Mouse (Mus musculus): ENCODE data around the gene Zdhhc25. TPM values are rescaled to one million over a fixed set of nuclear protein-coding genes. Genes with fewer than 3 reads are reported as not detected.

Gene Zdhhc25
- polyA plus RNA-seq, 1 experiment from 2014 or later = not detected

DNA sequence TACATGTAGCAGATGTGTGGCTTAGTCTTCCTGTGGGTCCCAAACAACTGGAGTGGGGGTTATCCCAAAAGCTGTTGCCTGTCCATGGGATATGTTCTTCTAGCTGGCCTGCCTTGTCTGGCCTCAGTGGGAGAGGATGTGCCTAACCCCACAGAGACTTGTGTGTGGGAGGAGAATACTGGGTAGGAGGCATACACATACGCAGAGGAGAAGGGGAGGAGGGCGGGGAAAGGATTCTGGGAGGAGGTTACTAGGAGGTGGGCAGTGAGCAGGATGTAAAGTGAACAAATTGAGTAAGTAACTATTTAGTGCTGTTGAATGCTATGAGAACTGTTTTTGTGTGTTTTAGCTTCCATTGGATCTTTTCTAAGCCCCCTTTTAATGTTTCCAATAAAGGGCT lies 23.8 kb downstream of the Zdhhc25 start:
- H3K27ac ChIP-seq (ENCODE audit: low read depth, low read length) = no peak overlapping the region
- WGBS = 91% methylated on average over 2 of the region's 2 CpGs
- no peaks in the 10 kb centered on the region for H3K36me3 ChIP-seq (ENCODE audit: control insufficient read depth, insufficient read depth, low read length)
- H3K9ac ChIP-seq (ENCODE audit: low read depth, low read length) = no peak overlapping the region
- H3K4me2 ChIP-seq = no peak overlapping the region
- H3K27me3 ChIP-seq (replicated peaks; ENCODE audit: control insufficient read depth, insufficient read depth, low read length) = no peaks in the 10 kb centered on the region
- no peaks in the 10 kb centered on the region for H3K4me1 ChIP-seq (replicated peaks; ENCODE audit: control insufficient read depth, insufficient read depth, low read length)
- no peak for DNase-seq (ENCODE audit: low spot score)
- H3K9me3 ChIP-seq (ENCODE audit: control insufficient read depth, low read length) = no peaks in the 10 kb centered on the region
- H3K4me3 ChIP-seq (ENCODE audit: low read depth, low read length) = no peak overlapping the region
- no peak for ATAC-seq (replicated peaks; ENCODE audit: low FRiP score)

GRCm38 (mm10) chr15:88624874-88625277 lies 24.8 kb downstream of the Zdhhc25 start:
- ATAC-seq (replicated peaks; ENCODE audit: low FRiP score) = no peak

GRCm38 (mm10) chr15:88625303-88626066 lies 25.4 kb downstream of the Zdhhc25 start:
- Histone ChIP-seq H3K4me3 (ENCODE audit: low read depth, low read length) (no peak overlapping the region), H3K36me3 (ENCODE audit: control insufficient read depth, insufficient read depth, low read length) (no peaks in the 10 kb centered on the region), H3K9ac (ENCODE audit: low read depth, low read length) (no peak overlapping the region), H3K27me3 (replicated peaks; ENCODE audit: control insufficient read depth, insufficient read depth, low read length) (no peaks in the 10 kb centered on the region), H3K4me2 (no peak overlapping the region), H3K4me1 (replicated peaks; ENCODE audit: control insufficient read depth, insufficient read depth, low read length) (no peaks in the 10 kb centered on the region), H3K9me3 (ENCODE audit: control insufficient read depth, low read length) (no peaks in the 10 kb centered on the region), H3K27ac (ENCODE audit: low read depth, low read length) (no peak overlapping the region)
- WGBS = 67% methylated on average over 3 of the region's 3 CpGs
- no peak for DNase-seq (ENCODE audit: low spot score)
- ATAC-seq (replicated peaks; ENCODE audit: low FRiP score) = no peak

More at GRCm38 (mm10) chr15:88624874-88625277, 24.8 kb downstream of the Zdhhc25 start:
- DNase-seq (ENCODE audit: low spot score) = no peak
- no peak overlapping the region for H3K9ac ChIP-seq (ENCODE audit: low read depth, low read length)
- no peaks in the 10 kb centered on the region for H3K27me3 ChIP-seq (replicated peaks; ENCODE audit: control insufficient read depth, insufficient read depth, low read length)
- no peaks in the 10 kb centered on the region for H3K9me3 ChIP-seq (ENCODE audit: control insufficient read depth, low read length)
- no peak overlapping the region for H3K27ac ChIP-seq (ENCODE audit: low read depth, low read length)
- no peaks in the 10 kb centered on the region for H3K36me3 ChIP-seq (ENCODE audit: control insufficient read depth, insufficient read depth, low read length)
- no peaks in the 10 kb centered on the region for H3K4me1 ChIP-seq (replicated peaks; ENCODE audit: control insufficient read depth, insufficient read depth, low read length)
- 69% methylated on average over 6 of the region's 6 CpGs for WGBS
- H3K4me2 ChIP-seq = no peak overlapping the region
- H3K4me3 ChIP-seq (ENCODE audit: low read depth, low read length) = no peak overlapping the region

DNA sequence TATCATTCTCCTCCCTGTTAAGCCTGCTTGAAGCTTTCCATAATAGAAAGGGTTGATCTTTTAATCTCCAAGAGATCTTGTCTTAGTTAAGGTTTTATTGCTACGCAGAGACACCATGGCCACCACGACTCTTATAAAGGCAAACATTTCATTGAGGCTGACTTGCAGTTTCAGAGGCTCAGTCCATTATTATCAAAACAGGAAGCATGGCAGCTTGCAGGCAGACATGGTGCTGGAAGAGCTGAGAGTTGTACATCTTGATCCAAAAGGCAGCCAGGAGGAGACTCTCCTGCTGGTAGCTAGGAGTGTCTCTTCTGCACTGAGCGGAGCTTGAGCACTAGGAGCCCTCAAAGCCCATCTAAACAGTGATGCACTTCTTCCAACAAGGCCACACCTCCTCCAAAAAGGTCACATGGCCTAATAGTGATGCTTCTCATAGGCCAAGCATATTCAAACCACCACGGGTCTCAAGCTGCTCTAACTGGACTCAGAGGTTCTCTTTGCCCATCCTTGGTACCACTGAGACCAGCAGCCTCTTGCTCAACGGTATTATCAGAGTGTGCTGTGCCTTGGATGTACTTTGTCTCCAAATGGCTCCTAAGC lies 26.9 kb downstream of the Zdhhc25 start:
- Histone ChIP-seq H3K4me3 (ENCODE audit: low read depth, low read length) (no peak overlapping the region), H3K9me3 (ENCODE audit: control insufficient read depth, low read length) (no peaks in the 10 kb centered on the region), H3K9ac (ENCODE audit: low read depth, low read length) (no peak overlapping the region), H3K36me3 (ENCODE audit: control insufficient read depth, insufficient read depth, low read length) (no peaks in the 10 kb centered on the region), H3K27me3 (replicated peaks; ENCODE audit: control insufficient read depth, insufficient read depth, low read length) (no peaks in the 10 kb centered on the region), H3K4me2 (no peak overlapping the region), H3K27ac (ENCODE audit: low read depth, low read length) (no peak overlapping the region), H3K4me1 (replicated peaks; ENCODE audit: control insufficient read depth, insufficient read depth, low read length) (no peaks in the 10 kb centered on the region)
- WGBS = 80% methylated on average over 5 of the region's 5 CpGs
- DNase-seq (ENCODE audit: low spot score) (no peak), ATAC-seq (replicated peaks; ENCODE audit: low FRiP score) (no peak)

- WGBS = 65% methylated on average over 9 of the region's 9 CpGs
- Histone ChIP-seq H3K4me1 (replicated peaks; ENCODE audit: control insufficient read depth, insufficient read depth, low read length) (no peaks in the 10 kb centered on the region), H3K27ac (ENCODE audit: low read depth, low read length) (no peak overlapping the region), H3K4me2 (no peak overlapping the region), H3K36me3 (ENCODE audit: control insufficient read depth, insufficient read depth, low read length) (no peaks in the 10 kb centered on the region), H3K9ac (ENCODE audit: low read depth, low read length) (no peak overlapping the region), H3K4me3 (ENCODE audit: low read depth, low read length) (no peak overlapping the region), H3K27me3 (replicated peaks; ENCODE audit: control insufficient read depth, insufficient read depth, low read length) (no peaks in the 10 kb centered on the region), H3K9me3 (ENCODE audit: control insufficient read depth, low read length) (no peaks in the 10 kb centered on the region)
- ATAC-seq (replicated peaks; ENCODE audit: low FRiP score) (no peak), DNase-seq (ENCODE audit: low spot score) (no peak)
These were observed 28.8 kb downstream of the Zdhhc25 start for GRCm38 (mm10) chr15:88628801-88629356.

- Histone ChIP-seq H3K4me1 (replicated peaks; ENCODE audit: control insufficient read depth, insufficient read depth, low read length) (no peaks in the 10 kb centered on the region), H3K36me3 (ENCODE audit: control insufficient read depth, insufficient read depth, low read length) (no peaks in the 10 kb centered on the region), H3K4me2 (no peak overlapping the region), H3K27me3 (replicated peaks; ENCODE audit: control insufficient read depth, insufficient read depth, low read length) (no peaks in the 10 kb centered on the region), H3K27ac (ENCODE audit: low read depth, low read length) (no peak overlapping the region), H3K9ac (ENCODE audit: low read depth, low read length) (no peak overlapping the region), H3K4me3 (ENCODE audit: low read depth, low read length) (no peak overlapping the region), H3K9me3 (ENCODE audit: control insufficient read depth, low read length) (no peaks in the 10 kb centered on the region)
- DNase-seq (ENCODE audit: low spot score) = no peak
- WGBS = 70% methylated on average over 5 of the region's 5 CpGs
- ATAC-seq (replicated peaks; ENCODE audit: low FRiP score) = no peak
These were observed 35.1 kb downstream of the Zdhhc25 start for GRCm38 (mm10) chr15:88635205-88635604.

DNA sequence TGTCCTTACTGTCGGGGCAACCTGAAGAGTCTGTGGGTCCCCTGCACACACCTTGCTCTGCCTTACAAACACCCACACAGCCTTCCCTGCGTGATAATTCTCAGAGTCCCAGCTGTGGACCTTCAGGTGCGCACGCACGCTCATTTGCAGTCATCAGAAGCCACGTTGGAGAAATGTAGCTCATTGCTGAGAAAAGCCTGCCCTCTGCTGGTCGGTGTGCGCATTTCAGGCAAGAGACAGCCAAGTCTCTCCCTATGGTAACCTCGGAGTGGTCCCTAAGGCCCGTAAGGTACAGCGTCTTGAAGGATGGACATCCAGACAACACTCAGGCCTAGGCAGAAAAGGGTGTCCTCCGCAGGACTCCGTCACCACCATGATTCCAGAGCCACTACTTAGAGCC lies 50.9 kb downstream of the Zdhhc25 start:
- H3K9me3 ChIP-seq (ENCODE audit: control insufficient read depth, low read length) = no peaks in the 10 kb centered on the region
- no peaks in the 10 kb centered on the region for H3K4me1 ChIP-seq (replicated peaks; ENCODE audit: control insufficient read depth, insufficient read depth, low read length)
- DNase-seq (ENCODE audit: low spot score) (peak; percentile 61), ATAC-seq (replicated peaks; ENCODE audit: low FRiP score) (no peak)
- H3K27ac ChIP-seq (ENCODE audit: low read depth, low read length) = no peak overlapping the region
- no peak overlapping the region for H3K9ac ChIP-seq (ENCODE audit: low read depth, low read length)
- H3K4me3 ChIP-seq (ENCODE audit: low read depth, low read length) = no peak overlapping the region
- no peaks in the 10 kb centered on the region for H3K27me3 ChIP-seq (replicated peaks; ENCODE audit: control insufficient read depth, insufficient read depth, low read length)
- WGBS = 24% methylated on average over 13 of the region's 13 CpGs
- H3K36me3 ChIP-seq (ENCODE audit: control insufficient read depth, insufficient read depth, low read length) = no peaks in the 10 kb centered on the region
- no peak overlapping the region for H3K4me2 ChIP-seq

Measured in liver, embryonic 11.5 days (tissue).